Mouse (Mus musculus) liver, embryonic 11.5 days (tissue): ENCODE measurements around the gene Rassf3. TPM values are rescaled to one million over a fixed set of nuclear protein-coding genes. Genes with fewer than 3 reads are reported as not detected.

Experiments used
- ATAC-seq: fragments of 200-750 bp; cut with Nextera tagmentation; replicated peaks from 2 replicates; pipeline ENCODE4 v1.8.0; 2017; ENCODE audit warnings: moderate number of reproducible peaks, mild to moderate bottlenecking, moderate TSS enrichment, moderate library complexity; ENCODE audit not compliant: low FRiP score
- DNase-seq: peaks from one replicate; pipeline ENCODE4 v3.0.0-alpha.2; 2017; ENCODE audit warnings: low spot score
- H3K27ac ChIP-seq: fragments of 300-500 bp; sonication (generic); 2 replicates; pipeline ENCODE4 v1.5.1; 2014; ENCODE audit warnings: mild to moderate bottlenecking, low read depth, low read length, control low read depth
- H3K27me3 ChIP-seq: fragments of 300-500 bp; sonication (generic); replicated peaks from 2 replicates; pipeline ENCODE4 v1.6.1; 2014; ENCODE audit warnings: low read length, mixed read lengths; ENCODE audit not compliant: control insufficient read depth, insufficient read depth
- H3K36me3 ChIP-seq: fragments of 300-500 bp; sonication (generic); 2 replicates; pipeline ENCODE4 v1.6.1; 2014; ENCODE audit warnings: mild to moderate bottlenecking, low read length, moderate library complexity, mixed read lengths; ENCODE audit not compliant: control insufficient read depth, insufficient read depth
- H3K4me1 ChIP-seq: fragments of 300-500 bp; sonication (generic); replicated peaks from 2 replicates; pipeline ENCODE4 v1.6.1; 2014; ENCODE audit warnings: low read length, mixed read lengths; ENCODE audit not compliant: control insufficient read depth, insufficient read depth
- H3K4me2 ChIP-seq: fragments of 300-500 bp; sonication (generic); 2 replicates; pipeline ENCODE4 v1.6.1; 2014; ENCODE audit warnings: mild to moderate bottlenecking, control low read depth, moderate library complexity
- H3K4me3 ChIP-seq: fragments of 300-500 bp; sonication (generic); 2 replicates; pipeline ENCODE4 v1.5.1; 2014; ENCODE audit warnings: low read depth, low read length, control low read depth
- H3K9ac ChIP-seq: fragments of 300-500 bp; sonication (generic); 2 replicates; pipeline ENCODE4 v1.6.1; 2014; ENCODE audit warnings: low read depth, low read length, control low read depth
- H3K9me3 ChIP-seq: fragments of 300-500 bp; sonication (generic); 2 replicates; pipeline ENCODE4 v1.6.1; 2016; ENCODE audit warnings: low read length, inconsistent platforms, mixed read lengths; ENCODE audit not compliant: control insufficient read depth
- WGBS: fragments of 180-500 bp; shearing (Covaris S2); extraction: QIAGEN DNeasy Blood & Tissue Kit; methylation state at CpG from one replicate; pipeline ENCODE4 v1.1.7; 2014; 5-methylcytosine and 5-hydroxymethylcytosine counted together
- polyA plus RNA-seq: library from polyadenylated mRNA; unstranded; fragments of >200 nt; fragmentation: Nextera tagmentation; extraction: Ambion mirVana; gene quantifications from 2 replicates; pipeline ENCODE4 v1.2.1, GENCODE M21; 2014

Rassf3 gene
- polyA plus RNA-seq, 1 experiment from 2014 or later: 14.0 TPM

DNA sequence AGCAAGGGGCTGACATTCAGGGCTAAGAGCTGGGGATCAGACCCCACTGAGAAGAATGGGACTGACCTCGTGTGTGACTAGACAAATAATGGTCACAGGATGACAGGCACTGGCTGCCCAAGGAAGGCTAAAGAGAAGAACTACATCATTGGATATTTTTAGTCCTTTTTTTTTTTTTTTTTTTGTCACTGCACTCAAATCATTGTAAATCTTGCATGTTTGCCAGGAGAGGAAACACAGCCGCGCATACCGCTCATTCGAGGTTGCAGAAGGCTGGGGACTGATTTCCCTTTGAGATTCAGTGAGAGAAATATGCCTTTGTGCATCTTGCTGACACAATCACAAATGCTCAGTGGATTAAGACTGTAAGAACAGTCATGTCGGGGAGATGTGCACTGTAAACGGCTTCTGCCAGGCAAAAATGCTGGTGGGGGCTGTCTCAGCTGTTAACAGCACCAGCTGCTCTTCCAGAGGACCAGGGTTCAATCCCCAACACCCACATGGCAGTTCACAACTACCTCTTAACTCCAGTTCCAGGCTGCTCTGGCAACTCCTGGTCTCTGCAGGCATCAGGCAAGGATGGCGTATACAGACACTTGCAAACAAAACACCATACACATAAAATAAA lies 4.5 kb downstream of the Rassf3 start:
- Histone ChIP-seq H3K4me2 (peak overlapping the region; percentile 12; the same call in 1 of the 2 replicates), H3K4me1 (peaks cover 75% of the 10 kb centered on the region), H3K36me3 (no peaks in the 10 kb centered on the region), H3K9me3 (no peaks in the 10 kb centered on the region), H3K27ac (no peak overlapping the region; the same call in 1 of the 2 replicates), H3K9ac (no peak overlapping the region), H3K4me3 (no peak overlapping the region), H3K27me3 (no peaks in the 10 kb centered on the region)
- 53% methylated on average over 8 of the region's 8 CpGs for WGBS
- DNase-seq (no peak), ATAC-seq (no peak)

DNA sequence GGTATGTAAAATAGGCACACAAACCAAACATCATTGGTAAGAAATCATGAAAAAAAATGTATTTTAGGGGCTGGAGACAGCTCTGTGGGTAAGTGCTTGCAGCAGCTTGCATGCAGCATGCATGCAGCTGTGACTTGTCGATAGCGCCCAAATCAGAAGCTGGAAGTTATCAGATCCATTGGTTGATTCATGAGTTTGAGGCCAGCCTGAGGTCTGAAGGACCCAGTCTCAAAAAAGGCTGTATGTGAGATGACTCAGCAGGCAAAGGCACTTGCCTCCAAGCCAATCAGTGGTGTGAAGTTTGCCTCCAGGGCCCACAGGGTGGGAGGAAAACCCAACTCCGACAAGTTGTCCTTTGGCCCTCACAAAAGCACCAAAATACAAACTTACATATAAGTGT lies 6.5 kb downstream of the Rassf3 start:
- 31% methylated on average over 3 of the region's 3 CpGs for WGBS

DNA sequence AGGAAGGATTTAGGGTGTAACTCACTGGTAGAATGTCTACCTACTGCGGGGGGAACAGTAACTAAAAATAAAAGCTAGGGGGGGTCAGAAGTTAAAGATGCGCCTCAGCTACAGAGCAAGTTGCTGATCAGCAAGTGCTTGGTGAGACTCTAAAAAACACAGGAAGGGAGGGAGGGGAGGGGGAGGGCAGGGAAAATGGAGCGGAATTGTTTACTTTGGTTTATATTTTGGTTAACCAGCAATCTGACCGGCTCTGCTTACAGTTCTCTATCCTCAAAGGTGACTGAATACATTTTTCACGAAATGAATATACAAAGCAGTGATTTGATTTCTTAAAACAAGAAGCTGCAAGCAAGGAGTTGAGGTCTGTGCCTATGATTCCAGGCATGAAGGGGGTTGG lies 7.2 kb downstream of the Rassf3 start:
- DNase-seq: no peak
- H3K4me3 ChIP-seq: no peak overlapping the region
- no peaks in the 10 kb centered on the region for H3K9me3 ChIP-seq
- no peaks in the 10 kb centered on the region for H3K27me3 ChIP-seq
- no peak overlapping the region; the same call in 1 of the 2 replicates for H3K27ac ChIP-seq
- no peak overlapping the region for H3K9ac ChIP-seq
- ATAC-seq: no peak
- WGBS: 41% methylated on average over 5 of the region's 5 CpGs
- peaks cover 60% of the 10 kb centered on the region for H3K4me1 ChIP-seq
- H3K36me3 ChIP-seq: no peaks in the 10 kb centered on the region
- peak overlapping the region; percentile 35 for H3K4me2 ChIP-seq

More for the DNA sequence above, 6.5 kb downstream of the Rassf3 start:
- DNase-seq (no peak), ATAC-seq (peak; percentile 51)
- H3K27ac ChIP-seq: peak overlapping the region; percentile 46; the same call in 1 of the 2 replicates
- no peaks in the 10 kb centered on the region for H3K36me3 ChIP-seq
- H3K4me1 ChIP-seq: peaks cover 67% of the 10 kb centered on the region
- H3K27me3 ChIP-seq: no peaks in the 10 kb centered on the region
- peak overlapping the region; percentile 35 for H3K4me2 ChIP-seq
- H3K9me3 ChIP-seq: no peaks in the 10 kb centered on the region
- no peak overlapping the region for H3K4me3 ChIP-seq
- no peak overlapping the region for H3K9ac ChIP-seq

DNA sequence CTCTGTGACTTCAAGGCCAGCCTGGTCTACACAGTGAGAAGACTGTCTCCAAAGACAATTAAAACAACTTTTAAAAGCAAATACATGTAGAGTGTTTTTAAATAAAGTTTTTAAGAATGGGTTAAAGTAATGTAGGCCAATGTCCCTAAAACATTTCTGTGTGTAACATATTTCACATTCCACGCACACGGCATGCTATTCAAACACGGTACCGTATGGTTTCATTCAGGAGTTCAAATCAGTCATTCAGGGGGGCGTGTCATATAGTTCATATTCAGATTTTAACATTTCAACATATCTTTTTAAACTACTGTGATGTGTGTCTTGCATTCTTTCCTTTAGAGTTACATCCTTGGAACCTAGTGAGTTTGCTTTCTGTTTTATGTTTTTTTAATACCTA lies 7.9 kb downstream of the Rassf3 start:
- ATAC-seq (no peak), DNase-seq (no peak)
- Histone ChIP-seq H3K9ac (no peak overlapping the region), H3K36me3 (no peaks in the 10 kb centered on the region), H3K4me3 (no peak overlapping the region), H3K27me3 (no peaks in the 10 kb centered on the region), H3K27ac (no peak overlapping the region), H3K9me3 (no peaks in the 10 kb centered on the region), H3K4me2 (no peak overlapping the region), H3K4me1 (peaks cover 53% of the 10 kb centered on the region)
- WGBS: 87% methylated on average over 5 of the region's 5 CpGs

DNA sequence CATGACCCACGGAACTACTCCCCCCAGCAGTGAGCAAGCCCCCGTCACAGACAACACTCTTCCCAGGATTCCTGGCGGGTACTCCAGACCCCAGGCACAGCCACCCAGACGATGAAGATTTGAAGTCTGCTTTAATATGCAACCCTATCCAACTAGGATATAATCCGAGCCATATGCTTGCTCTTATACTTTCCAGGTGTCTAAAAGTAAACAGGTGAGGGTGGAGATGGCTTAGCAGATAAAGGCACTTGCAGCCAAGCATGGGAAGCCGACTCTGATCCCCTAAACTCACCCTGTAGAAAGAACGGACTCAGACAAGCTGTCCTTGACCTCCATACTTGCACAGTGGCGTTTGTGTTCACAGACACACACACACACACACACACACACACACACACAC lies 8.4 kb downstream of the Rassf3 start:
- no peak overlapping the region for H3K4me3 ChIP-seq
- H3K36me3 ChIP-seq: no peaks in the 10 kb centered on the region; the same call in 1 of the 2 replicates
- ATAC-seq (no peak), DNase-seq (no peak)
- H3K9me3 ChIP-seq: no peaks in the 10 kb centered on the region
- 77% methylated on average over 8 of the region's 8 CpGs for WGBS
- H3K4me1 ChIP-seq: peaks cover 48% of the 10 kb centered on the region
- no peak overlapping the region for H3K27ac ChIP-seq
- H3K9ac ChIP-seq: no peak overlapping the region
- H3K27me3 ChIP-seq: no peaks in the 10 kb centered on the region
- no peak overlapping the region for H3K4me2 ChIP-seq

DNA sequence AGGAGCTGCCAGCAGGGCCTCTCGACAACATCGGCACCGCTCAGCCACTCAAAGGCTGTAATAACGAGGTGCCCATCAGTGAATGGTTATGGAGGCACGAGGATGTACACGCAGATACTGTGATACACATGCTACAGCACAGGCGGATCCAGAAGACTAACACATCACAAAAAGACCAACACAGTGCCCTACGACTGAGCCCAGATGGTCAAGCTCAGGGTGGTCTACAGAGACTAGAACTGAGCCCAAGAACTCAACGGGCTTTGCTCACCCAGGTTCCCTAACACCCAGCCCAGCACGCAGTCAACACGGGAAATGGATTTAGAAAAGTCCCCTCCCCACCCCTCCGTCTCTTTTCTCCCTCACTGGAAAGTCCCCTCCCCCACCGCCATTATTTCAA lies 9.1 kb downstream of the Rassf3 start:
- 69% methylated on average over 13 of the region's 13 CpGs for WGBS

DNA sequence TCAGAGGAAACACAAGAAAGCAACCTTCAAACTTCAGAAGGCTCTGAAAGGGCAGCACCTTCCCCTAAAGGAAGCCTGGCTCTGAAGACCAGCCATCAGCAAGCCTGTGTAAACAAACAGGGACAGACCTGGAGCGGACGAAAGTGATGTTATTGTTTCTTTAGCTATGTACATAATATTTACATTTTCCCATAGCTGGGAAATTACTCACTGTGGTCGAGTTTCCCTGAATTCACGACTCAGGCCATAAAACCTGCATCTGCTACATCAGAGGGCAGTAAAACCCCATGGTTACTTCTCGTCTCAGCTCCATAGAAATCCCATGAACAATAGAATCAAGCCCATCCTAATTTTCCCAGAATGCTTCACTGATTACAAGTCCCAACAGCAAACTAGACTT lies 11.1 kb downstream of the Rassf3 start:
- H3K9me3 ChIP-seq: no peaks in the 10 kb centered on the region
- no peak overlapping the region for H3K4me3 ChIP-seq
- no peak overlapping the region for H3K9ac ChIP-seq
- 60% methylated on average over 5 of the region's 5 CpGs for WGBS
- no peaks in the 10 kb centered on the region for H3K27me3 ChIP-seq
- no peaks in the 10 kb centered on the region; the same call in 1 of the 2 replicates for H3K36me3 ChIP-seq
- DNase-seq (no peak), ATAC-seq (no peak)
- H3K4me2 ChIP-seq: no peak overlapping the region
- H3K27ac ChIP-seq: no peak overlapping the region
- peaks cover 40% of the 10 kb centered on the region for H3K4me1 ChIP-seq

More for the DNA sequence above, 9.1 kb downstream of the Rassf3 start:
- Histone ChIP-seq H3K9ac (no peak overlapping the region), H3K36me3 (no peaks in the 10 kb centered on the region; the same call in 1 of the 2 replicates), H3K4me3 (no peak overlapping the region), H3K27me3 (no peaks in the 10 kb centered on the region), H3K27ac (no peak overlapping the region), H3K4me1 (peaks cover 46% of the 10 kb centered on the region), H3K9me3 (no peaks in the 10 kb centered on the region), H3K4me2 (no peak overlapping the region)
- DNase-seq (no peak), ATAC-seq (no peak)

DNA sequence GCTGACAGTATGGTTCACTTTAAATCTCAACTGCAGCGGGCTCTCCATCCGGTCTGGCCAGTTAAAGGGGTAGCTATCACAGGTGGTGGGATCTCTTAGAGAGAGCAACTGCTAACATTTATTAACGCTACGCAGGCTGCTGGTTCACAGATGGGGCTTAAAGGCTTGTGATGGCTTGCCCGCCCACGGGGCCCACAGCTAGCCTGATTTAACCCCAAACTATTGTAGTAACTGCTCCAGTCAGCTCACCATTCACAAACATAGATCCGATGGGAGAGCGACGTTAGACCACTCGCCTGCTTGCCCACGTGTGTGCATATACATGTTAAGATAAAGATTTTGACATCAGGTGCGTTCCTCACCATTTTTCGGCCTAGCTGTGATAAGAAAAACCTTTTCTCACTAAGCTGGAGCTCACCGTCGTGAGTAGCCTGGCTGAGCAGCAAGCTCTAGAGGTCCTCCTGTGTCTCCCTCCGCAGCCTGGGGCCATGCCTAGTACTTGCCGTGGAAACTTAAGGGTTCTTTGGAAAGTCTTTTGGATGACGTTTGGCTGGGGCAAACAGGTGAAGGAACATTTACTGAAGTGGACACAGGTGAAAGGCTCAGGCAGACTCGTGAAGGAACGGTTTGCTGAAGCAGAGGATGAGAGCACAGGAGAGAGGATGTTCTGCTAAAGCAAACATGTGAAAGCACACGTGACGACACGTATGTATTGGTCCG lies 13.8 kb downstream of the Rassf3 start:
- whole genome bisulfite sequencing: 61% methylated on average over 24 of the region's 24 CpGs
- Histone ChIP-seq H3K4me3 (no peak overlapping the region), H3K9me3 (no peaks in the 10 kb centered on the region), H3K4me2 (peak overlapping the region; percentile 63), H3K36me3 (no peaks in the 10 kb centered on the region; the same call in 1 of the 2 replicates), H3K27ac (peak overlapping the region; percentile 22; the same call in 1 of the 2 replicates), H3K4me1 (peaks cover 24% of the 10 kb centered on the region), H3K27me3 (no peaks in the 10 kb centered on the region), H3K9ac (no peak overlapping the region)
- ATAC-seq (no peak), DNase-seq (no peak)
